Mouse (Mus musculus) 3134 (cell line): ENCODE data around the gene Fam180a.
"Not testable (repeated sequence)": the region's sequence is repeated elsewhere in the genome, so short reads cannot be mapped to it uniquely, and the experiment has no call there.

Experiments used
- DNase-seq: peaks from one replicate; pipeline ENCODE4 v3.0.0-alpha.2; 2011; ENCODE audit warnings: low spot score; ENCODE audit not compliant: insufficient read length; ENCODE audit errors: extremely low read depth

Fam180a gene

DNA sequence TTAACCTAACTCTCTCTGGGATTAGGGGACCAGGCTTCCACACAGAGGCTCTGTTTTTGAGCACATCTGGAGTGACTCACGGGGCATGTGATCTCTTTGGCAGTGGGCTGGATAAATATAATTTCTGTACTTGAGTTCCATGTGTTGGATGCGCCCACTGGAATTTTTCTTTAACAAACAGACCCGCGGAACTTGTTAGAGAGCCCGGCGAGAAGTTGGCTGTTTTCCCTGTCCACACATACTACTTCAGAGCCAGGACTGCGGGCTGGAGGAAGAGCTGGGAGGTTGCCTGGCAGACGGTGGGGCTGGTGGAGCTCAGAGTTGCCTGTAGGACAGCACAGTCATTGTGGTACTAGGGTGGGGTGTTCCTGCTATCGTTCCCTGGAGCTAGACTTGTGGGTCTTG, at the start of gene Fam180a:
Fam180a (minus strand) TSS at position 31 of the 405 bp plus-strand sequence.
- peak; percentile 73 for DNase-seq

DNA sequence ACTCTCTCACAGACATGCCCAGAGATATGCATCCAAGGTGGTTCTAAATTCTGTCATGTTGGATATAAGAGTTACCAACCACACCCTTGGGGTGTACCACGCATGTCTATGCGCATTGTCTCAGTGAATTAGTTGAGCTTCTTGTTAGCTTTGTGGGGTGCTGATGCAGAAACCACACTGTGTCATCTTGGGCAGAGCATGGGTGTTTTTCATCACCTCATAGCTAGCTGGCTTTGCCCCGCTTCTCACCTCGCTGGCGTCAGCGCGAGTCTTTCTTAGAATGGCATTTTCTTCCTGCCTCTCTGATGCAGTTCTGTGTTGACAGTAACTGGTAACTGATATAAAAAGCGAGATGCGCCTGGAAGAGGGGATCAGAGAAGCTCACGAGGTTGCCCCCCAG, 48.1 kb upstream of the Fam180a start:
- DNase-seq: no peak

DNA sequence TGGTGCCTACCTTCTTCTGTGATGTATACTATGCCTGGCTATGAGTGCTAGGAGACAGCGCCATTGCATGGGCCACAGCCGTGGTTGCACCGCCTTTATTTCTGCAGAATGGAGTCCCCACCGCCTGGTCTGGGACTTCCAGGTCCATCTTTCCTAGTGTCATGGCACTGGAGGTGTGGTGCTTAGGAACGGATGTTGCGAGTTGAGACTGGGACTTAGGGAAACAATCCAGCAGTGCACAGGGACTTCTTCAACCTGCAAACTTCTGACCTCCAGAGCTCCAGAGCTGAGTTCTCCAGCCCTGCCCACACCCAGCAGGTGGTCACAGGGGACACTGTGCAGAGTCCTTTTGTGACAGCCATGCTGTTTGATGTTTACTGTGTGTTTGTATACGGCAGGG, 44.4 kb upstream of the Fam180a start:
- no peak for DNase-seq

DNA sequence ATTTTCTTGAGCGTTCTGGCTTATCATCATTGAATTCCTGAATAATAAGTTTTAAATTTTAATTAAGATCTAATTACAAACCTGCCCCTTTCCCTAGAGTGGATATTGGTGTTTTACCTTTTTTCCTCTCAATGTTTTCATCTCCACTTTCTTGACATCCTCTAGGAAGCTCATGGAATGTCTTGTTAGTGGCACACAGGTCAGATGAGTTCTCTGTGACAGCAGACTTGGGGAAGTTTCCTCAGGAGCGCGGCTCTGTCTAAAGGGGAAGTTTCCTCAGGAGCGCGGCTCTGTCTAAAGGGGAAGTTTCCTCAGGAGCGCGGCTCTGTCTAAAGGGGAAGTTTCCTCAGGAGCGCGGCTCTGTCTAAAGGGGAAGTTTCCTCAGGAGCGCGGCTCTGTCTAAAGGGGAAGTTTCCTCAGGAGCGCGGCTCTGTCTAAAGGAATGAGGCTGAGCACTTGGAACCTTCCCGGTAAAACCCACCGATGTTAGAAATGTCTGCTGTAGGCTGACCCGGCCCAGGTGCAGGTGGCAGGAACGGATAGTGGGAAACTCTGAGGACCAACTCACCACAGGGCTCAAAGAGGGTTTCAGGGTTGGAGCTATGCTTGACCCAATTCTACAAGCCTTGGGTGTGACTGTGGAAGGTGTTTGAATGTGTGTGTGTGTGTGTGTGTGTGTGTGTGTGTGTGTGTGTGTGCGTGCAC, 43.8 kb upstream of the Fam180a start:
- not testable (repeated sequence) for DNase-seq

DNA sequence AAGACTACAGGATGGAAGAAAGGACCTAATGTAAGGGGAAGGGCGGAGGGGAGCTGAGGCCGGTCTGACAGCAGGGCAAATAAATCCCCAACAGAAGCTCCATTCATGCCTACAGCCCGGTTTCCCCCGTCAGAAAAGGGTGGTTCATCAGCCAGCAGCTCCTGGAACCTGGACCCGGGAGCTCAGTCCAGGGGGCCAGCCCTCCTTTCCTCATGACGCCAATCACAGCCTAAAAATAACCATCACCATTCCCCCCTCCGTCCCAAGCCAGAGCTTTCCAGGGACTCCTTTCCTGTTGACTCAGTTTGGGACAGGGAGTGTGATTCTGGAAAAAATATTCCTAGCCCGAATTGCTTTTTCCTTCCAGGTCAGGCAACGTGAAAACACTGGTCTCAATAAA, 36.7 kb upstream of the Fam180a start:
- DNase-seq: no peak

DNA sequence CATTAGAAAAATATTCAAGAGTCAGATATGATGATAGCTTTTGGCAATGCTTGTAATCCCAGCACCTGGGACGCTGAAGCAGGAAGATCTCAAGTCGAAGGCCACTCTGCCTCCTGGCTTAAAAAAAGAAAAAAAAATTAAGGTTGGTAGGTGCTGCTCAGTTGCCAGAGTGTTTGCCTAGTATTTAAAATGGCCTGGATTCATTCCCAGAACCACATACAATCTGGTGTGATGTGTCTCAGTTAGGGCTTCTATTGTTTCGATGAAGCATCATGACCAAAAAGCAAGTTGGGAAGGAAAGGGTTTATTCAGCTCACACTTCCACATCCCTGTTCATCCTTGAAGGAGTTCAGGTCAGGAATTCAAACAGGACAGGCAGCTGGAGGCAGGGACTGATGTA, 29.4 kb upstream of the Fam180a start:
- DNase-seq: no peak

DNA sequence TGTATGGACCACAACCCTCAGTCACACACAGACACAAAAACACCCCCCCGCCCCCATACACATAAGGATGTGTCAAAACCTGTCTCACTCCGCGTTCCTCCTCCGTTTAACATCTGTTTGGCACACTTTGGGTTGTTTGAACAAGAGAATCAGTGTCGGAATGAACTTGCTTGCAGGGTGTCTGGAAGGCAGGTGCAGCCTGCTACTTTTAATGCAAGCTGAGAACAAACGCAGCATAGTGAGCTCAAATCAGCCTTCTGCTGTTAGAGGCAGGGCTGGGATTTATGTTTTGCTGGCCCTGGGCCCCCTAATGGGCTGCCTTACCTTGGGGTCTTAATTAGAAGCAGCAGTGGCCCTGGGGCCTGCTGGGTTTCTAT, 28.7 kb upstream of the Fam180a start:
- DNase-seq: no peak

DNA sequence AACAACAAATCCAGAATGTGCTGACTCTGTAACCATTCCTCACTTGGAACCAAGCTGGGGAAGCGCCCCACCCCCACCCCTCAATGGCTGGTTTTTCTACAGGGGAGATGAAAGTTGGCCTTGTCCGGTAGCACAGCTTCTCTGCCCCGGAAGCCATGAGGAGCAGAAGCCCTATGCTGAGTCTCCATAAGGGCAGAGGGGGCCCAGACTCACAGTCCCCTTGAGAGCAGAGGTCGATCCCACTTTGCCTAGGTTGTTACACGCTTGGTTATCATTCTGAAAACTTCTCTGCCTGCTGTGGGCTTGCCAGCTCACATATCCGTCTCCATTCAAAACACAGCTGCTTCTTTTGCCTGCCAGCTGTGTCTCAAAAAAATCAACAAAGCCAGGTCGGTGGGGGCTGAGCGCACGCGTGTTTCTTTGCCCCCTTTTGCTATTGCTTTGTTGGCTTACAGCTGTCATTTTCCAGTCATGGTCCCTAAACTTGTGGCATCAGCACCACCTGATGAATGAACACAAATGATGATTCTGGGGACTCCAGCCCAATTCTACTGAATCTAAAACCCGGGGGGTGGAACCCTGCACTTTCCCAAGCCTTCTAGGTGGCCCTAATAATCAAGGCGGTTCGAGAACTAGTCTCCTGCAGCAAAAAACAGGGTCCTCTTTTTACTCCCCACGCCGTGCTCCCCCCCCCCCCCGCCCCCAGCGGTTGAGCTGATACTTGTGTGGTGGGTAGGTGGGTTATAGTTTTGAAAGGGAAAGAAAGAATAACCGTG, 28.1 kb upstream of the Fam180a start:
- DNase-seq: no peak

DNA sequence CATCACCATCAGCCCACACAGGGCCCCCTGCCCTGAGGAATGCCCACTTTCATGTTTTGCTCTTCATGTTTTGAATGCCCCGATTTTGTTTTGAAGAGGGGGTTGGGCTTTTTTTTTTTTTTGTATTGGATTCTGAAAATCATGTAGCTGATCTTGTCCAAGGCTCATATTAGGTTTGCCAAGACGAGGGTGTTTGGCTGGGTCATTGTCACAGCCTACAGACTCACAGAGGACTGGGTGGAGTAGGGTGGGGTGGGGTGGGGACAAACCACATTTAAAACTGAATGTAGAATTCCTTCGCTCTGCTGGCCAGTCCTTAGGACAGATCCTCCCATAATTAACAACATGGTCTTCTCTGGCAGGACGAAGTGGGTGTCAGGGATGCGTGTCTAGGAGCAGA, 27.5 kb upstream of the Fam180a start:
- DNase-seq: no peak

DNA sequence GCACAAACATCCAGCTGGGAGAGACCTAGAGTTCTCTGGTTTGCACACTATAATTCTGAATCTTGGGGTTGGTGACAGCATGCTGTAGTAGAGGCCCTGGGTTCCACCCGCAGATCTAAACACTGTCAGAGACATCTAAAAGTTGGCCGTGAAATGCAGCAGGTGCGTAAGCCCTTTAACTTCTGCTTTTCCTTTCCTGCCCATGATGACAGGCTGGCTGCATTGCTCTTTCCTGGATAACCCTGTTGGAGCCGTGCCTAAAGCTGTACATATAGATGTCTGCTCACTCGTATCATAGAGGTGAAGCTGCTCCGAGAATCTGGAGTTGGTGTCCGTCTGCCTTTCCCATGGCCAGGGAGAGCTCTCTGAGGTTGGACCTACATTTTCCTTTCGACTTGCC, 26.9 kb upstream of the Fam180a start:
- no peak for DNase-seq

DNA sequence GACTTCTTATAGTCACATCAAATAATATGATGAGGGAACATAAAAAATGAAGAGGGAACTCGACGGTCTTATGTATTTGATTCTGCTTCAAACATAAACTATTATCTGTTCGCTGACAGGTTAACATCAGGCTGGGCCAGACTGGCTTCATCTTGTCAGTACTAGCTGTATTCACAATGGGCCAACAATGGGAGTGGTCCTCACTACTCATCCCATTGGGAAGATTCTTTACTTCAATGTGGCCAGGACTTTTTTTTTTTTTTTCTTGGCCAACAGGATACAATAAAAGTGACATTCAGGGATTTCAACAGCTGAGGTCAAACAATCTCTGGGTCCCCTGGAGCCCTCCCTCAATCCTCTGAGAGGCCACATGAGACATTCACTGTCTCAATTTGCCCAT, 25.9 kb upstream of the Fam180a start:
- DNase-seq: no peak

DNA sequence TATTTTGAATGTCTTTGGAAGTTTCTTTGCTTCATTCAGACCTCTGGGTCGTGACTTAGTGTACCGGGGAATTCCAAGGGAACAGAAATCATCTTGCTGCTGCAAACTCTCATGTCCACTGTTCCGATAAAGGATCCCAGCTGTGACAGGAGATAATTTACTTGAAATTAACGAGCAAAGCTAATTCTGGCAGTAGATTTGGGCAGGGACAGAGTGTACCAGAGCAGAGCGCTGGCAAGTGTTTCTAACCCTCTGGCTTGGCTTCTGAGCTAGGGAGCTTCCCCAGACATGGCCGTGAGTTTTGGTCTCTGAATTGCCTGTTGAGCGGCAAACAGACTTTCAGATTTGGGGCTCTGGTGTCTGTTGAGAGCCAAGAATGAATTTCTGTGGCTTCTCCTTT, 23.8 kb upstream of the Fam180a start:
- DNase-seq: no peak

DNA sequence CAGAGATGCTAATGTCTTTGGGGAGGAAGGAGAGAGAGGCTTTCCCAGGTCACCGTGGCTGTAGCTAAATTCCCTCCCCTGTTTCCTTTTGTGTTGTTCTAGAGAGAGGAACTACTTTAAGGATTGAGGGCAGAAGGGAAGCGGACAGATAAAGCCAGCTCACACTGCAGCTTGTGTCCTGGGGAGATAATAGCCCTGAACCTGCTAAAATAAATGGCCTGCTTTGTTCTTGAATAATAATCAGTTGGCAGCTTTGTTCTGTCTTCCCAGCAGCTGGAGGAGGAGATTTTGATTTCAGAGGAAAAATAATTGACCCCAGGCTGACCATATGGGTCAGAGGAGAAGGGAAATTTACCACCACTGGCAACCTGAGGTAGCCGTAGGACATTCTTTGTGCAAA, 12.7 kb upstream of the Fam180a start:
- DNase-seq: no peak

DNA sequence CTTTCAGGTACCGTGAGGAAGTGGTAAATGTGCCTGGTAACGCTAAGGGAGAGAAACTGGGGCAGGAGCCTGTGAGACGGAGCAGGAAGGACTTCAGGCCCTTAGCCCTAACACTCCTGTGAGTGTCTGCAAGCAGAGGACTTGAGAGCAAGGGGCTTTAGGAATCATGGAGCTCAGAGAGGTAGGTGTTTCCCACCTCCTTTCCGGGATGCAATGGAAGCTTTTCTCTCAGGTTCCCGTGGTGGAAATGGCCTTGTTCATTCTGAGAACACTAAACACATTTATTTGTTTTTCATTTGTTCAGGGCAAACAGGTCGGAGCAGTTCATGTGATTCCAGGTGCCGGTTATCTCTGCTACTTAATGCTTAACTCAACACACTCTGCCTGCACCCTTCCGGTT, 11.9 kb upstream of the Fam180a start:
- no peak for DNase-seq

DNA sequence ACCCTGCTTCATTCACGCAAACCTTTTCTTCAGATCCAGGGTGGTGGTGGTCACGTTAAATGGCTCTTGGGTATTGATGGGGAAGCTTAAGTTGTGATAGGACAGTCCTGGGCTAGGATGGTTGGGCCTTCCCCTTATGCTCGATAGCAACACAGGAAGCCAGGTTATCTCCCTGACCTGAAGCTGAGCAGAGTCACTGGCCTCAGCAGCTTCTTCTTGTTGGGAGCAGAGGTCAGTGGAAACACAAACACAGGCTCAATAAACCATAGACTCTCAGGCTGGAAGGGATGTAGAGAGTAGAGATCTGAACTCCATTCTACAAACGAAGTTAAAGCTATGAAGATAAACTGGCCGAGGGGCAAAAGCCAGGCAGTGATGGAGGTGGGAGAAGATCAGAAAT, 9.5 kb upstream of the Fam180a start:
- no peak for DNase-seq

DNA sequence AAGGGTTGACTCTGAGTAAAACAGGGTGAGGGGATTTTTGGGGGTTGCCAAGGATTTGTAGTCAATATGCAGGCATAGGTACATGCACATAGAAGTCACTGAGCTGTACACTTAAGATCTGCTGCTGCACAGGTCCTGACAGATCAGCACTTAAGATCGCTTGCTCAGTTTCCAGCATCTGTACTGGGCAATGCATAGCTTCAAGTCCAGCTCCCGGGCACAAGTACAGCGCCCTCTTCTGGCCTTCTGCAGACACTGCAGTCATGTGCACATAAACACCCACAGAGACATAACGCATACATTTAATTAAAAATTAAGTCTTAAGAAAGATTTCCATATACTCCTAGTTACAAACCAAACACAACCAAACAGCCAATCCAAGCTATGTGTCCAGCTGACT, 8.3 kb upstream of the Fam180a start:
- DNase-seq: no peak

DNA sequence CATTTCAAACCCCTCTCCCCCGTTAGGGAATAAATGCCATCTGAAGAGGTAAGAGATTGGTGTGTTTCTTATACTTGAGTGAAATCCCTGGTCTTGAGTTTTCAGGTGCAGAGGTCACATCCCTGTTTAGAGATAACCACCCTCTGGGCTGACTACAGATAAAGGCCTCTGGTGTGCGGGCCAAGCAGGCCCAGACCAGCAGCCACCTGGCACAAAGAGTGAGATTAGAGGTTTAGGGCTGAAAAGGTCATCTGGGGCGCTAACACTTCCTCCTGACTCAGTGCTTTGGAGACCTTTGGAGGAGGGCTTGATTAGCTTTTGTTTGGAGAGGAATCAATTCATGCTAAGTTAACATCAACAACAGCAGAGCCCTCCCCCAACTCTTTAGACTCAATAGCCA, 7.7 kb upstream of the Fam180a start:
- DNase-seq: no peak

DNA sequence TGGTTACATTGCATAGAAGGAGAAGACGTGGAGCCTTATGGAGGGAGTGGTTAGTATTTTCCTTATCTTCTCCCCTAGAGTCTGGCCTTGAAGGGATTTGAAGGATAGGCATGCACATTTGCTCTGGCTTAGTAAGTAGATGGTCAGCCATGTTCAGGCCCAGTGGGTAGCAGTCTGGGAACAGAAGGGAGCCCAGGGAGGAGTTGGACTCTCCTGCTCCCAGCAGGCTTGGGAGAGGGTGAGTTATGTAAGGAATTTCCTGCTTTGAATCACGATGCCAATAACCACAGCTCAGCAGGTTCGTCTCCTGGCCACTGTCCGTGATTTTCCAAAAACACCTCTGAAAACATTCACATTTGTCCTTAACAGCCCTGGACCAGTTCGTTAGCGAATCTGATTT, 4.9 kb upstream of the Fam180a start:
- peak; percentile 37 for DNase-seq

DNA sequence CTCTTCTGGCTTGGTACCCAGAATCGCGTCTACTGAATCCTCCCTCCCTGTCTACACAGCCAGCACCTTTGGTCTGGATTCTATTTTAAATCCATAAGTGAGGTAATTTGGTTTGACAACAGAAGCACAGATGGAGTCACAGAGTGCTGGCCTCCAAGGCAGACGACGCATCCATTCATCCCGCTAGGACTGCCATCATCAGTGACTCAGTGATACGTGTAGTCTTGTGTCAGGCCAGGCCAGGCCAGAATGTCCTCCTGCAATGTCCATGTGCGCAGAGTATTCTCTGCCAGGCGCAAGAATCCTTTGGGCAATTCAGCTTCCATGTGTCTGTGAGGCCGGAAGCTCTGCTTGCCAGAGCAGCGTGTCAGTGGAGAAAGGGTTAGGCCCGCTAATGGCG, 4.0 kb upstream of the Fam180a start:
- peak; percentile 37 for DNase-seq

DNA sequence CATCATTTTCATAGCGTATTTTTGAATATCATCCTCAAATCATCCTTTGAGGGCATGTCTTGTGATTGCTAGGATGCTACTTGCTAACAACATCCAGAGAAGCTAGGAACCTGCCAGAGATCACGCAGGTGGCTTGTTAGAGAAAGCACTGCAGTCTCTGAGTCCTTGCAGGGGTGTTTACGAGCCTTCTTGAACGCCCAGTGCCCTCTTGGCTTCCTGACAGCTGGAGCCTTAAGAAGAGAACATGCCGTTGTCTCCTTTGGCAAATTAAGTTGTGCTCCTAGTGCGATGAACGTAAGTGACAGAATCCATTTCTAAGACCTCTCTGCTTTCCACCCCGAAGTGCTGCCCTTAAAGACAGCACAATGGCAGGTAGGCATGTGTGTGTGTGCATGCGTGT, 1.6 kb downstream of the Fam180a start:
- DNase-seq: no peak

DNA sequence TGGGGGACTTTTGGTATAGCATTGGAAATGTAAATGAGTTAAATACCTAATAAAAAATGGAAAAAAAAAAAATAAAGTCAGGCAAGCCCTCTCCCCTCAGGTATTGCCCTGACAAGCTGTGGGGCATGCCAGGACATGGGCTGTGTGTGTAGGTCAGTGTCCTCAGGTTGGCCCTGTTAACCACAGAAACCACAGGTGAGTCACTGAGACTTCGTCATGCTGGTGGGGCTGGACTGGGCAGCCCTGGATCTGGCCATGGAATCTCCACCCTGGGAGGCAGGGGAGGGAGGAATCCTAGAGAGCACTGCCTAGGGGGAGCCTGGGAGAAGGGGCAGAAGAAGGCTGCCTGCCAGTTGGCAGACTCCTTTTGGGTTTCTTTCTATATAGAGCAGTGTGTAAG, 2.9 kb downstream of the Fam180a start:
- DNase-seq: peak; percentile 56

DNA sequence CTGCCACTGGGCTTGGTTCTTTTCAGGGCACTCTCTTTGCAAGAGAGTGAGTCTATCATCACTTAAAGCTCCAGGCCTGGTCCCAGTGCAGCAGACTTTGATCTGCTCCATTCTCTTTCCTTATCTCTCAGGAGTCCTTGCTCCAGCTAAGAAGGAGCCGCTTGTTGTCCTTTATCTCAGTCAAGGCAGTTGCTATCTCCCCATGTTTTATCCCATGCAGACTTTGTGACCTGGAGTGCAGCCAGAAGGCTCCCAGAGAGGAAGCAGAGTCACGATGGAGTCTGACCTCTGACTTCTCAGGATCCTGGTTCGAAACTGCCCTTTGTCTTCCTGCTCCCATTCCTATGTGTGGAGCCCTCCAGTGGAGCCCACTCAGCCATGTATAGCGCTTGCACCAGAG, 4.8 kb downstream of the Fam180a start:
- DNase-seq: no peak
